Mouse (Mus musculus) thymus, adult 2 months (tissue): ENCODE measurements around the gene Cox17.

Experiments used
- CTCF ChIP-seq: fragments of 200-500 bp; IDR thresholded peaks from 2 replicates; pipeline ENCODE4 v1.5.1; 2012; ENCODE audit warnings: mild to moderate bottlenecking, control low read depth, low read length, moderate library complexity, borderline replicate concordance; ENCODE audit not compliant: control insufficient read depth, poor library complexity, insufficient read depth; ENCODE audit errors: extremely low read depth
- POLR2A ChIP-seq: fragments of 200-500 bp; IDR thresholded peaks from 2 replicates; pipeline ENCODE4 v1.6.1; 2012; ENCODE audit warnings: mild to moderate bottlenecking, low read length, control low read depth, moderate library complexity; ENCODE audit not compliant: control insufficient read depth, poor library complexity, insufficient read depth; ENCODE audit errors: extremely low read depth

- no peak for TF ChIP-seq CTCF
- no peak for TF ChIP-seq POLR2A
Observed at GRCm38 (mm10) chr16:38352031-38352430, 5.2 kb downstream of the Cox17 start.
